Mouse (Mus musculus) embryonic fibroblast, embryonic 13.5 days (primary cell): Measurements from ENCODE around the gene Ins2. TPM values are rescaled to one million over a fixed set of nuclear protein-coding genes. Genes with fewer than 3 reads are reported as not detected.
A peak's percentile ranks its signal among the peaks of the same experiment; 100 is the strongest.

Experiments
- H3K27ac ChIP-seq: 2 replicates; pipeline ENCODE4 v1.5.1; 2012; ENCODE audit warnings: low read length, control low read depth, inconsistent platforms; ENCODE audit not compliant: insufficient read depth
- H3K4me1 ChIP-seq: 2 replicates; pipeline ENCODE4 v1.6.1; 2011; ENCODE audit warnings: low read length; ENCODE audit not compliant: control insufficient read depth, insufficient read depth
- H3K4me3 ChIP-seq: 2 replicates; pipeline ENCODE4 v1.5.1; 2011; ENCODE audit warnings: mild to moderate bottlenecking, control low read depth, low read length; ENCODE audit not compliant: insufficient read depth
- CTCF ChIP-seq: IDR thresholded peaks from 2 replicates; pipeline ENCODE4 v1.5.1; 2011; ENCODE audit warnings: mild to moderate bottlenecking, control low read depth, low read length, moderate library complexity, borderline replicate concordance; ENCODE audit not compliant: insufficient read depth
- POLR2A ChIP-seq: IDR thresholded peaks from 2 replicates; pipeline ENCODE4 v1.6.1; 2011; ENCODE audit warnings: low read depth, mild to moderate bottlenecking, control low read depth, low read length, moderate library complexity
- polyA plus RNA-seq: library from polyadenylated mRNA; stranded (reverse); fragments of >200 nt; gene quantifications from 2 replicates; pipeline ENCODE4 v1.2.4, GENCODE M21; 2011; ENCODE audit warnings: low read depth; ENCODE audit not compliant: missing spikeins, insufficient read length

Ins2 gene
- polyA plus RNA-seq, 1 experiment, result not detected

GRCm38 (mm10) chr7:142658681-142659180 lies 84.5 kb downstream of the Ins2 start:
- H3K4me1 ChIP-seq, result no peaks in the 10 kb centered on the region
- peak overlapping the region; percentile 49 for H3K27ac ChIP-seq
- peak overlapping the region; percentile 52 for H3K4me3 ChIP-seq
- TF ChIP-seq POLR2A (peak; percentile 35; the same call in 1 of the 2 replicates), CTCF (no peak)

GRCm38 (mm10) chr7:142657821-142658614 lies 85.2 kb downstream of the Ins2 start:
- TF ChIP-seq CTCF (no peak), POLR2A (no peak)
- no peaks in the 10 kb centered on the region for H3K4me1 ChIP-seq
- H3K27ac ChIP-seq, result peak overlapping the region; percentile 49
- H3K4me3 ChIP-seq, result peak overlapping the region; percentile 52

- H3K4me1 ChIP-seq, result no peaks in the 10 kb centered on the region
- H3K27ac ChIP-seq, result no peak overlapping the region
- TF ChIP-seq POLR2A (peak; percentile 96), CTCF (no peak)
- peak overlapping the region; percentile 52 for H3K4me3 ChIP-seq
Measured at GRCm38 (mm10) chr7:142657341-142657791, 85.8 kb downstream of the Ins2 start.

GRCm38 (mm10) chr7:142656055-142656454 lies 87.1 kb downstream of the Ins2 start:
- Histone ChIP-seq H3K4me1 (no peaks in the 10 kb centered on the region), H3K27ac (no peak overlapping the region), H3K4me3 (peak overlapping the region; percentile 42)
- no peak for TF ChIP-seq CTCF
- TF ChIP-seq POLR2A, result peak; percentile 20; the same call in 1 of the 2 replicates

GRCm38 (mm10) chr7:142655633-142656032 lies 87.5 kb downstream of the Ins2 start:
- Histone ChIP-seq H3K4me3 (peak overlapping the region; percentile 40), H3K27ac (no peak overlapping the region), H3K4me1 (no peaks in the 10 kb centered on the region)
- no peak for TF ChIP-seq CTCF
- TF ChIP-seq POLR2A, result peak; percentile 13; the same call in 1 of the 2 replicates

GRCm38 (mm10) chr7:142653726-142654125 lies 89.5 kb downstream of the Ins2 start:
- Histone ChIP-seq H3K27ac (no peak overlapping the region), H3K4me1 (no peaks in the 10 kb centered on the region), H3K4me3 (0 out of 2 replicates have a peak overlapping the region, but pooled peaks have one; percentile 6)
- no peak for TF ChIP-seq CTCF
- TF ChIP-seq POLR2A, result no peak

- TF ChIP-seq CTCF (no peak), POLR2A (no peak)
- Histone ChIP-seq H3K4me1 (no peaks in the 10 kb centered on the region; the same call in 1 of the 2 replicates), H3K4me3 (no peak overlapping the region), H3K27ac (no peak overlapping the region)
Measured at GRCm38 (mm10) chr7:142646676-142647075, 96.5 kb downstream of the Ins2 start.

- H3K4me3 ChIP-seq, result no peak overlapping the region
- TF ChIP-seq POLR2A (no peak), CTCF (no peak)
- no peaks in the 10 kb centered on the region; the same call in 1 of the 2 replicates for H3K4me1 ChIP-seq
- H3K27ac ChIP-seq, result no peak overlapping the region
Measured at GRCm38 (mm10) chr7:142645045-142645444, 98.1 kb downstream of the Ins2 start.

GRCm38 (mm10) chr7:142636178-142636577 lies 107.0 kb downstream of the Ins2 start:
- H3K4me1 ChIP-seq, result no peaks in the 10 kb centered on the region
- no peak overlapping the region for H3K4me3 ChIP-seq
- H3K27ac ChIP-seq, result no peak overlapping the region
- TF ChIP-seq CTCF (no peak), POLR2A (no peak)

GRCm38 (mm10) chr7:142630691-142631090 lies 112.5 kb downstream of the Ins2 start:
- no peaks in the 10 kb centered on the region for H3K4me1 ChIP-seq
- H3K4me3 ChIP-seq, result no peak overlapping the region
- no peak overlapping the region for H3K27ac ChIP-seq
- no peak for TF ChIP-seq POLR2A
